Mouse (Mus musculus): ENCODE measurements around the gene Snrpd3. TPM values are rescaled to one million over a fixed set of nuclear protein-coding genes. Genes with fewer than 3 reads are reported as not detected.
A peak's percentile ranks its signal among the peaks of the same experiment; 100 is the strongest.
"Not testable (repeated sequence)": the region's sequence is repeated elsewhere in the genome, so short reads cannot be mapped to it uniquely, and the experiment has no call there.

Snrpd3 gene
- polyA plus RNA-seq, 1 experiment = 41.2 TPM

DNA sequence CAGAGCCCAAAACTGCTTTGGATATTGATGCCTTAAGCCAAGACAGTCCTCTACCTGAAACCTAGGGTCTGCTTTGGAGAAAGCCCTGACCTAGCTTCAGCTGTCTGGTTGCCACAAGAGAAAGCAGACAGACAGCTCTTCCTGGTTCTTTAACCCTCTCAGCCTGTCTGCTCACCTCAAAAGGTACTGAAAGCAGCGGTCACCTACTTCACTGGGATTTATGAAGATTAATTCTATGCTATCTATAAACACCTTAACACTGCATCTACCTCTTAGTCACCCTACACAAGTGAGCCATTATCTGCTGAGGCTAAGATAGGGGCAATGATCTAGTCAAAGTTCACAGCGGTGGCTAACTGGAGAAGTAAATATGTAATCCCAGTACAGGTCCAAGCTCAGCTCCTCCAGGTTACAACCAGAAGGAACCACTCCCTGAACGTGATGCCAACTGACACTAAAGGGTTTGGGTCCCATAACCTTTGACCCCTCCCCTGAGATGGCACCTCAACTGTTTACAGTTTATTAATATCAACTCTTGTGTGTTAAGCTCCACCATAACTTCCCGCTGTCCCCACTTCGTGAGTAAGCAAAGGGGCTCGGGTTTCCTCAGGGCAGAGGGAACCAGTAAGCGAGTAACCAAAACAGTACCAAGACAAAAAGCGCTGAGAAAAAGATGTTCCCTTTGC, 1.2 kb upstream of the Snrpd3 start:
- peak; percentile 91 for DNase-seq
- WGBS = 15% methylated on average over 8 of the region's 8 CpGs
- peak overlapping the region; percentile 89 for H3K27ac ChIP-seq (ENCODE audit: insufficient read depth, low read depth, low read length)
- TF ChIP-seq POLR2A (IDR thresholded peaks at IDR 0.05; ENCODE audit: low read depth, low read length) = no peak
- TF ChIP-seq CTCF (conservative IDR thresholded peaks at IDR 0.05; ENCODE audit: insufficient read depth, insufficient read length, low read depth, low read length) = no peak
- peaks cover 28% of the 10 kb centered on the region for H3K4me1 ChIP-seq (ENCODE audit: control insufficient read depth, insufficient read depth, low read length)
- peaks cover 6% of the 10 kb centered on the region; the same call in 1 of the 2 replicates for H3K36me3 ChIP-seq (ENCODE audit: control insufficient read depth, insufficient read depth, low read length)
- H3K4me3 ChIP-seq (ENCODE audit: insufficient read depth, low read depth, low read length) = peak overlapping the region; percentile 69
- no peaks in the 10 kb centered on the region for H3K27me3 ChIP-seq (replicated peaks; ENCODE audit: control insufficient read depth, insufficient read depth, low read length)

GRCm38 (mm10) chr10:75516724-75517072, 653 bp upstream of the Snrpd3 start:
- no peaks in the 10 kb centered on the region for H3K27me3 ChIP-seq (replicated peaks; ENCODE audit: control insufficient read depth, insufficient read depth, low read length)
- under 1% methylated on average over 12 of the region's 12 CpGs for WGBS
- peaks cover under 1% of the 10 kb centered on the region; the same call in 1 of the 2 replicates for H3K36me3 ChIP-seq (ENCODE audit: control insufficient read depth, insufficient read depth, low read length)
- H3K27ac ChIP-seq (ENCODE audit: insufficient read depth, low read depth, low read length) = peak overlapping the region; percentile 89
- TF ChIP-seq POLR2A (IDR thresholded peaks at IDR 0.05; ENCODE audit: low read depth, low read length) = no peak
- peaks cover 23% of the 10 kb centered on the region for H3K4me1 ChIP-seq (ENCODE audit: control insufficient read depth, insufficient read depth, low read length)
- peak; percentile 75 for DNase-seq
- H3K4me3 ChIP-seq (ENCODE audit: insufficient read depth, low read depth, low read length) = peak overlapping the region; percentile 69

DNA sequence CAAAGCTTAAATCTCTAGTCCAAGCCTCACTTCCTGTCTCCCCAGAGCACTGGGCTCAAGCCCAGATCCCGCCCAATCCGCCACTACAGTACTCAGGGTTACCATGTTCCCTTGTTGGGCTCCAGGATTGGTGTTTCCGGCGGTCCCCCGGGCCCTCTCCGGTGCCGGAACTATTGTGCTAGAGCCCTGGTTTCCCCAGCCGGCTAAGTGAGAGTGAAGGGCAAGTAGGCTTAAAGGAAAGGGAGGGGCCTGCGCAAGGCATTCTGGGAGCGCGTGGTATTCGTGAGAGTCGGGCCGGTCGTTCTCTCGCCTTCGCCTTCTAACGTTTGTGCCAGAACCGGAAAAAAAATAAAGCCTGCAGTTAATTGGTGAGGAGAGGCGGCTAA, 400 bp downstream of the Snrpd3 start, which contains the start of gene Gucd1:
Gucd1 (minus strand) TSS at position 215 of the 386 bp plus-strand sequence.
- peak; percentile 98 for DNase-seq
- H3K36me3 ChIP-seq (ENCODE audit: control insufficient read depth, insufficient read depth, low read length) = peaks cover 2% of the 10 kb centered on the region; the same call in 1 of the 2 replicates
- WGBS = 1% methylated on average over 20 of the region's 20 CpGs
- TF ChIP-seq POLR2A (IDR thresholded peaks at IDR 0.05; ENCODE audit: low read depth, low read length) = peak; percentile 34
- TF ChIP-seq CTCF (conservative IDR thresholded peaks at IDR 0.05; ENCODE audit: insufficient read depth, insufficient read length, low read depth, low read length) = no peak
- H3K4me1 ChIP-seq (ENCODE audit: control insufficient read depth, insufficient read depth, low read length) = peaks cover 19% of the 10 kb centered on the region; the same call in 1 of the 2 replicates
- no peaks in the 10 kb centered on the region for H3K27me3 ChIP-seq (replicated peaks; ENCODE audit: control insufficient read depth, insufficient read depth, low read length)
- peak within 1 kb of the TSS; percentile 99 for H3K27ac ChIP-seq (ENCODE audit: insufficient read depth, low read depth, low read length)
- peak within 1 kb of the TSS; percentile 73 for H3K4me3 ChIP-seq (ENCODE audit: insufficient read depth, low read depth, low read length)

- Histone ChIP-seq H3K27me3 (replicated peaks; ENCODE audit: control insufficient read depth, insufficient read depth, low read length) (no peaks in the 10 kb centered on the region), H3K4me1 (ENCODE audit: control insufficient read depth, insufficient read depth, low read length) (peaks cover 13% of the 10 kb centered on the region; the same call in 1 of the 2 replicates), H3K36me3 (ENCODE audit: control insufficient read depth, insufficient read depth, low read length) (peaks cover 5% of the 10 kb centered on the region), H3K4me3 (ENCODE audit: insufficient read depth, low read depth, low read length) (no peak overlapping the region), H3K27ac (ENCODE audit: insufficient read depth, low read depth, low read length) (peak overlapping the region; percentile 94; the same call in 1 of the 2 replicates)
- WGBS = 88% methylated on average over 5 of the region's 5 CpGs
- DNase-seq = no peak
- TF ChIP-seq POLR2A (IDR thresholded peaks at IDR 0.05; ENCODE audit: low read depth, low read length) = no peak
- no peak for TF ChIP-seq CTCF (conservative IDR thresholded peaks at IDR 0.05; ENCODE audit: insufficient read depth, insufficient read length, low read depth, low read length)
Measured at GRCm38 (mm10) chr10:75520581-75520980, 3.2 kb downstream of the Snrpd3 start.

GRCm38 (mm10) chr10:75521643-75522042, 4.3 kb downstream of the Snrpd3 start:
- Histone ChIP-seq H3K27ac (ENCODE audit: insufficient read depth, low read depth, low read length) (peak overlapping the region; percentile 94), H3K4me1 (ENCODE audit: control insufficient read depth, insufficient read depth, low read length) (peaks cover 9% of the 10 kb centered on the region; the same call in 1 of the 2 replicates), H3K36me3 (ENCODE audit: control insufficient read depth, insufficient read depth, low read length) (peaks cover 5% of the 10 kb centered on the region), H3K4me3 (ENCODE audit: insufficient read depth, low read depth, low read length) (no peak overlapping the region), H3K27me3 (replicated peaks; ENCODE audit: control insufficient read depth, insufficient read depth, low read length) (no peaks in the 10 kb centered on the region)
- no peak for TF ChIP-seq POLR2A (IDR thresholded peaks at IDR 0.05; ENCODE audit: low read depth, low read length)
- no peak for TF ChIP-seq CTCF (conservative IDR thresholded peaks at IDR 0.05; ENCODE audit: insufficient read depth, insufficient read length, low read depth, low read length)
- 46% methylated on average over 4 of the region's 4 CpGs for WGBS
- DNase-seq = peak; percentile 74

DNA sequence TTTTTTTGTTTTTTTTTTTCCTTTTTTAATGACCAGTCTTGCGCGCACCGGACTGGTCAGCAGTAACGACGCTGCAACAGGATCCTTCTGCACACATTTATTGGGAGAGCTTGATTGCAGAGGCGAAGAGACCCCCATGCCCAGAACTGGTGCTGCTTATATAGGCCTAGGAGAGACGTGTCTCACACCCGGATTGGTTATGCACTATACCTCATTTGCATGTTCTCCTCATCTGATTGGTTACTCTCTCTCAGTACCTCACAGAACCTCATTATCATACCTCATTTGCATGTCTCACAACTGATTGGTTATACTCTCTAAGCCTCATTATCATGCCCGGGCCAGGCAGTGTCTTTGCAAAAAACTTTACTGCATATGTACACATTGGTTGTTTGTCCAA, 8.1 kb downstream of the Snrpd3 start:
- H3K36me3 ChIP-seq (ENCODE audit: control insufficient read depth, insufficient read depth, low read length) = not testable (repeated sequence)

GRCm38 (mm10) chr10:75530322-75530721, 13.0 kb downstream of the Snrpd3 start:
- H3K36me3 ChIP-seq (ENCODE audit: control insufficient read depth, insufficient read depth, low read length) = peaks cover 4% of the 10 kb centered on the region
- H3K27me3 ChIP-seq (replicated peaks; ENCODE audit: control insufficient read depth, insufficient read depth, low read length) = no peaks in the 10 kb centered on the region
- WGBS = 90% methylated on average over 2 of the region's 2 CpGs
- no peak for TF ChIP-seq CTCF (conservative IDR thresholded peaks at IDR 0.05; ENCODE audit: insufficient read depth, insufficient read length, low read depth, low read length)
- TF ChIP-seq POLR2A (IDR thresholded peaks at IDR 0.05; ENCODE audit: low read depth, low read length) = no peak
- H3K27ac ChIP-seq (ENCODE audit: insufficient read depth, low read depth, low read length) = no peak overlapping the region
- no peak overlapping the region for H3K4me3 ChIP-seq (ENCODE audit: insufficient read depth, low read depth, low read length)
- no peaks in the 10 kb centered on the region; the same call in 1 of the 2 replicates for H3K4me1 ChIP-seq (ENCODE audit: control insufficient read depth, insufficient read depth, low read length)
- no peak for DNase-seq

More for the DNA sequence above, 8.1 kb downstream of the Snrpd3 start:
- not testable (repeated sequence) for H3K4me1 ChIP-seq (ENCODE audit: control insufficient read depth, insufficient read depth, low read length); H3K27me3 ChIP-seq (replicated peaks; ENCODE audit: control insufficient read depth, insufficient read depth, low read length); DNase-seq; H3K4me3 ChIP-seq (ENCODE audit: insufficient read depth, low read depth, low read length); H3K27ac ChIP-seq (ENCODE audit: insufficient read depth, low read depth, low read length)
- WGBS = 94% methylated on average over 9 of the region's 9 CpGs

Data from kidney, adult 2 months (tissue).